Mouse (Mus musculus) right cerebral cortex, adult 18-20 months (tissue): Measurements from ENCODE around the gene Ppara.

Source experiments
- DNase-seq: peaks from one replicate; pipeline ENCODE4 v3.0.0; 2022; ENCODE audit warnings: mixed read lengths

The Ppara gene

DNA sequence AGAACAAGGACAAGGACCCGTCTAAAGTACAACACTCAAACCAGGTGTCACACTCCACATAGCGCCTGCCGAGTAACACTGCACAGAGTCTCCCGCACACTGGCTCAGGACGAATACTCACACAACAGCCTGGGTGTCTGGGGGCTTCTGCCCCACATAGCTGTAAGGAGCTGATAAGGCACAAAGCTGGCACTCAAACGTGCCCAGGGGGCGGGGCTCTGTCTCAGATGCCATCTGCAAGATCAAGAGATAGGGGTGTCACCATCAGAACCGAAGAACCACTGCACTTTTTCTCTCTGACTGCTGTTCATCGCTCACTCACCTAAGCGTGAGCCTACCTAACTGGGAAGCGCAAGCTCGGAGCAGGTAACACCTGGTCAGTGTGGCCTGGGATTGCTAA is 74.3 kb downstream of the Ppara start:
- no peak for DNase-seq

DNA sequence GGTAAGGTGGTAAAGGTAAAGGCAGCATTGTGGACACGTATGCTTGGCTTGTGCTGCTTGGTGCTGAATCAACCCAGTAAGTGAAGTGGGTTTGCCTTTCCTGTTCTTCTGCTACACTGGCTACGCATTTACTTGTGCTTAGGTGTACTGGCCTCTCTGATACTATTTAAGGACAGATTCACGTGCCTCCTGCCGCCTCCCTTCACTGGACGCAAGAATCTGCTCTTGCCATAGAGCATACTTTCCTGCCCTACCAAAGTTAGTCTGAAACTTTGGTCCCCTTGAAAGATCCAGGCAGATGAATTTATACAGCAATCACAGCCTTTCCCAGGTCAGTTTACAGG is 75.7 kb downstream of the Ppara start:
- no peak for DNase-seq

DNA sequence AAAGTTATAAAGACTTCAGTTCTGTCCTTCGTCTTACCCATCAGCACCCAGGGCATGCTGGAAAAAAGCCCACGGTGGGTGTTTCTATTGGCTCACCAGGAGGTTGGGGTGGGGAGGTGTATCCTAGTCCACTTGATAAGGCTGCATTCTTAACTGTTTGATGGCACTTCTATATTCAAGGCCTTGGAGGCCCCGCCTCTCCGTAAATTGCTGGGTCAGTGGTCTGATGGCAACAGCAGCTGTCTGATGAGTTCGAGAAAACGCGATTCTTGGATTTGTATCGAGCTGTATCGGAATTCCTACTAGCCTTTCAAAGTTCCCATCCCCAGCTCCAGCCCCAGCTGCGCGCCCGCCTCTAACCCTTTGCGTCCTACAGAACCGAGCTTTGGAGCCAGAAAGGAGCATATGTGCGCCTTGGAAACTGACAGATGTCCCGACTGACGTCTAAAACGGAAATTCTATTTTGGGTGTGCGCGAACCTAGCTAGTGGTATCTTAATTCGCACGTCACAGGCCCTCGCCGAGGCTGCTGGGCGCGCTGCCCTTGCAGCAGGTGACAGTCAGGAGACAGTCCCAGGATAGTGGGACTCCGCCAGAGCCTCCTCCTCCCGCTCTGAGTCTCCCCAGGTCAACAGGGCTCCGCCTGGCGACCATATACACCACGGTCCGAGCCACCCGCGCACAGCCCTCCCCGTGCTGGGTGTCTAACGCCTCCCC is 76.2 kb downstream of the Ppara start:
- DNase-seq: peak; percentile 83

DNA sequence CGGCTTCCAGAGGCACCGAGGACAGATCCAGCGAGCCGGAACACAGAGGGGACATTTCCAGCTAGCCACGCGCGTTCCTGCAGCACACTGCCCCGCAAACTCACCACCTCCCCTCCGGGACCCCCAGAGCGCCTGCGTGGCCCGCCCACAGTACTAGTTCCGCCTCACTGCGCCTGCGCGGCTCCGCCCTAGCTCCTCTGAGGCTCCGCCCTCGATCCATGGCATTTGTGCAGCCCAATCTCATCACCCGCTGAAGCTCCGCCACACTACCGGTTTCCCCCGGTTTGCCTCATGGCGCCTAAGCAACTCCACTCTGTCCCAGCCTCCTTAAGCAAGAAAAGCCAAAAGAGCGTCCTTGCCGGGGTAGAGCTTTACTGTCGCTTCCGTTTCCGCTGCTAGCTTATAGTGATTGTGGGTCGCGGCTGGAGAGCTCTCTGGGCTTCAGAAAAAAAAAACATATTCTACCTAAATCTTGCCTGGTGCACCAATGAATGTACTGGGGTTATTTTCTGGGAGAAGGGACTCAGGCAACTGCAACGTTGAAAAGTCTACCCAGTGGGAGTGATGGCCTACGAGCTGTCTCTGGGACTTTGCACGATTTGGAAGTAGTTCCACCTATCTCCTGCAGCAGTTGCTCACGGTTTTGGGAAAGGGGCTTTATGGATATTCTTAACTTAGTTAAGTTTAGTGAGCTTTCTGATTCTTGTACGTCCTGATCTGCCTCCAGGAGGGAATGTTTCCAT is 76.9 kb downstream of the Ppara start, which contains the start of gene Cdpf1:
Gene Cdpf1, minus strand, starts transcription at position 163 of the 743 bp plus-strand sequence.
- DNase-seq: peak; percentile 99

DNA sequence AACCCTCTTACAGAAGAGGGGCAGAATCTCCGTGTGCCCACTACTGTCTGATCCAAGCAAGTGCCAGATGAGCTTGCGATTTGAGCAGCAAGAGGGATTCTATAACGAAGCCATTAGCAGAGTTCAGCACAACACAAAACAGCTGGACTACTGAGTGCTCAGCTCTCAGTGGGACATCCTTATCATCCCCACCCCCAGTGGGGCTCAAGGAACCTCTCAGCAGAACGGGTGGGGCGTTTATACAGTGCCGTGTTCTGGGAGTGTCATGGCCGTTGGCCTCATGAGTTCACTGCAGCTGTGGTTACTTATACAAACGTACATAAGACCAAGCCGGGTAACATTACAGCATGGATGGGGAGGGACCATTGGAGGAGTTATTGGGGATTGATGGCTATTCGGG is 78.6 kb downstream of the Ppara start:
- no peak for DNase-seq

DNA sequence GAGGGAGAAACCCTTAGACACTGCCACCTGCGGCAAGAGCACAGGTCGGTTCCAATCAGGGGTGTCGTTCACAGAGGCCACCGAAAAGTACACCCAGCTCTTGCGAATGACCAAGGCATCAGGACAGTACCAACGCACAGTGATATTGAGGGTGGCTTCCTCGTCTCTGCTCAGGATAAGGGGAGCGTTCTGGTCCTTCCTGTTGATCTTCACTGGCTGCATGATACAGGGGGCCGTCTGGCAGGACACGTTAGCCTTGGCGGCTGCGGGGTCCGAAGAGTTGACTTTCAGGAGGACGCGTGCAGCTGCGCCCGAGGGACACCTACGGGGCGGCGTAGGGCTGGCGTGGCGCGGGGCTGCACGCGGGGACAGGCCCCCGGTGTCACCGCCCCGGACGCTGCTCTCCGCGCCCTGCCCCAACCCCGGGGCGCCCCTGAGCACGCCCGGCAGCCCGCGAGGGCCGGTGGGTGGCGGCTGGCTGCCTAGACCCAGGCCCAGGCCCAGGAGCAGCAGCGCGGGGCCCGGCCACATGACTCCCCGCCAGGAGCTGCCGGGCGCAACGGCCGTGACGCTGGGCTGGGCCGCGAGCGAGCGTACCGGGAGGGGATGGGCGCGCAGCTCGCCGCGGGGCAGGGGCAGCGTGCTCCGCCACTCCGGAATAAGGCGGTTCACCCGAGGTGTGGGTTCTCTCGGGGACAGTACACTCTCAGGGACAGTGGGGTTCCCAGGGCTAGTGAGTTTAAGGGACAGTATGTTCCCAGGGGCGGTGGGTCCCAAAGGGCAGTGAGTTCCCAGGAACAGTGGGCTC is 86.6 kb downstream of the Ppara start, which contains the start of gene Pkdrej:
Gene Pkdrej, minus strand, starts transcription at position 532 of the 808 bp plus-strand sequence.
- peak; percentile 41 for DNase-seq

DNA sequence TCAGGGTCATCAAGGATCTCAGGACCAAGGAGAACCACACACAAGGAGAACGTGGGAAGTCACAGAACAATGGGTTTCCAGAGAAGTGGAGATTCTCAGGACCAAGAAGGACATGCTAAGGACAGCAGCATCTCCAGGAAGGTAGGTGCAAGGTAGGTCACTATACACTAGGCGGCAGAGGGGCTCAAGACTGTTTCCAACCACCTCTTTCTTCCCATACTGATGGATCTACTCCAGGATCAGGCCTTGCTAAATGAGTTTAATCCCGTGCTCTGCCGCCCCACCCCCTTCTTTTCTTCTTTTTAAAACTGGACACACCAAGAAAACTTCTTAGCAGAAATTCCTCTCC is 87.2 kb downstream of the Ppara start:
- DNase-seq: no peak

DNA sequence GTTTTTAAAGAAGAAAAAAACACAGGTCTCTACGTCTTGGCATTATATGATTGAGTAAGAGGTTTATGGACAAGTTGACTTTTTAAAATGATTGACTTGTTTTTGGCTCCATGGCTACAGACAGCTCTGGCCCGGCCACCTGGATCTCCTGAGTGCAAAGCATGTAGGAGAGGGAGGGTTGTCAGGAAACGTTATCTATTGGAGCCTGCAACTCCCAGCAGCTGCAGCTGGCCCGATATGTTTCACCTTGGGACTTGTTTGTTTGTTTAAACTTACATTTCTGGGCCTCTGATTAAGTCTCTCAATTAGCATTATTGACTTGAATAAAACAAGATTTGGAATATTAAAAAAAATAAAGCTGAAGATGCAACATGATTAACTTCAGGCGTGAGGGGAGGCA is 91.9 kb downstream of the Ppara start:
- no peak for DNase-seq

DNA sequence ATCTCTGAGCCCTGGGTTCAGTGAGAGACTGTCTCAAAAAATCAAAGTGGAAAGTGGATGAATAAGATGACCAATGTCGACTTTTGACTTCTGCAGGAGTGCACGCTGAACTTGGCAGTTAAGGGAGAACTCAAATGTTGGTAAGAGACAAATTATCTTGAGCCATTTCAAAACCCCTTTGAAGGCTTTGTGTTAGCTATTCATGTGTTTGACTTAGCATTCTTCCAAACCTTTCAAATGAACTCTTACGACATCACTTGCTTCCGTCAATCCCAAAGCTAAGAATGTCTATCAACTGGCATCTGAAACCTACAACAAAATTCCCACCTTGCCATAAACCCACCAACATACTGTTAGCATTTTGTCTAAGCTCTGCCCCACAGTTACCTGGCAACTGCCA is 93.3 kb downstream of the Ppara start:
- no peak for DNase-seq

DNA sequence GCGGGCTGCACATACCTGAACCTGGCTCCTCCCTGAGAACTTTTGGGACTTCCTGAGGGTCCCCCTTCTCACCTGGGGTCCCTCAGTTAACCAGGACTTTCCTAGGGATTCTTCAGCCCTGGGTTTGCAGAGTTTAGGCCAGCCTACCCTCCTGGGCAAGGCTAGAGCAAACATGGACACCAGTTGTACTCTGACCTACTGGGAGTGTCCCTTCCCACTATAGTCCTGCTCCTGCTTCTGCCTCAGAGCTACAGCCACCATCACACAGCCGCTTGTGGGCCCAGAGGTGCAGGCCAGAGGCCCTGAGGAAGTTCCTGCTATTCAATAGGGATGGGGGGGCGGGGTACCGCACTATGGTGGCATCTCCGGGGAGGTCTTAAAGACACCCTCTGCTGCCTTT is 94.7 kb downstream of the Ppara start:
- DNase-seq: no peak

DNA sequence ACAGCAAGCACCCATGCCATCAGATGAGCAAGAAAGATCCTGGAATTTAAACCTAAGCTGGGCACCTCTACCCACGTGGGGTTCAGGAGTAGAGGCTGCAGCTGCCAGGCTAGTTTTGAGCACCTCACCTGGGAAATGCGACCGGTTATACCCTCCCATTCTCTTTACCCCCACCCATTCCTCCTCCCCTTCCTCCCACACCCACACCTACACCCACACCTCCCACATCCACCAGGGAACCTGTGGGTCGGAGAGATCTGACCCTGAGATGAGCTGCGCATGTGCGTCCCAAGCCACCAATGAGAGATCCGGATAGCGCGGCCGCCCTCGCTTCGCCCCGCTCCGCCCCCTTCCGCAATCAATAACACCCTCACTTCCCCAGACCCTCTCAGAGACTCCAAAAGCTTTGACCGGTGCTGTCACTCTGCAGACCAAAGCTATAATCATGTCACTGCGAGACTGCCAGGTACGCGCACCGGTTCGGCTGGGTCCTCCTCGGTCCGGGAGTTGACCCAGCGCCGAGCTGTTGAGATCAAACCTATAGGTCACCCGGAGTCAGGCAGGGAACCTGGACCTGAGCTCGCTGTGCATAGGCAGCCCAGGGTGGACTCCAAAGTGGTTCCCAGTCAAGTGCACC is 97.3 kb downstream of the Ppara start, which contains the start of gene Ttc38:
Gene Ttc38, plus strand, starts transcription at position 353 of the 637 bp plus-strand sequence.
- peak; percentile 88 for DNase-seq

DNA sequence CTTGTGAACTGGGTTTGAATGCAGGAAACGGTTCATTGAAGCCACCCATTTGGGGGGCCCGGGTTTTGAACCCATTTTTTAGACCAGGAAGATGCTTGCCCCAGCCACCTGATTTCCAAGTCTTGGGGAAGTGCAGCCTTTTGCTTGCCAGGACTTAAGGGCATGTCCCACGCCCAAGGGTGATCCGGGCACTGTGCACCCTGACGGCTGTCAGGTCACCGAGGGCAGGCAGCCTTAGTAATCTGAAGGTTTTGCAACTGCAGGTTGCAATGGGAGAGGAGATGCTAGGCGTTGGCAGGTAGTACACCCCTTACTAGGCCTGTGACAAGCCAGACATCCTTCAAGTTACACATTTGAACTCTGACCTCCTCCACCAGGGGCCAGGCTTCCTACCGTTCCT is 97.8 kb downstream of the Ppara start:
- DNase-seq: no peak

DNA sequence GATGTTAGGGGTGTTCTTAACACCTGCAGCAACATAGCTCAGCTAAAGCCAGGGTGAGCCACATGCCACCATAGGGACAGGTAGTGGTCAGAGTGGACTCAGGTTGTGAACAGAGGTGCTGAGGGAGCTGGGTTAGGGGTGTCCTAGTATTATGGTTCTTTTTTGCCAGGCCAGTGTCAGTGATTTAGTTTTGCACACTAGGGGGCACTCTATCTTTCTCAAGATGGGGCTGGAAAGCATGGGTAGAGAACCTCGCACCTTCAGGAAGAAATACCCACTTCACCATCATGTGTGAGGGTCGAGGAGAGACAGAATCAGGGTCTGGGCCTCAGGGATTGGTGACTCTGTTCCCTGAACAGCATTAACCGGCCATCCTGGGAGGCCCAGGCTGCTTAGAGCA is 100.6 kb downstream of the Ppara start:
- no peak for DNase-seq

DNA sequence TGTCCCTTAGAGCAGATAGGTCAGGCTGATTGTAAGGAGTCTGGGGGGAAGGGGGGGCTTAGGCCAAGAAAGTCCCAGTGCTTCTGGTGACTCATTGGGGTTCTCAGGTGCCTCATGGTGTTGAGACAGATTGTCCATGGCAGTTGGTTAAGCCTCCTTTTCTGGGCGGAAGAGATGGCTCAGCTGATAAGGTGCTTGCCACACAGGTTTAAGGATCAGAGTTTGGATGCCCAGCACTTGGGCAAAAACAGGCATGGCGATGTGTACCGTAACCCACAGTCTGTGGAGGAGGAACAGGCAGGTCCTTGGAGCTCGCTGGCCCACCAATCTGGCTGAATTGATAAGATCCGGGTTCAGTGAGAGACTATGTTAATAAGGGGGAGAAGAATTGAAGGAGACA is 102.1 kb downstream of the Ppara start:
- no peak for DNase-seq

DNA sequence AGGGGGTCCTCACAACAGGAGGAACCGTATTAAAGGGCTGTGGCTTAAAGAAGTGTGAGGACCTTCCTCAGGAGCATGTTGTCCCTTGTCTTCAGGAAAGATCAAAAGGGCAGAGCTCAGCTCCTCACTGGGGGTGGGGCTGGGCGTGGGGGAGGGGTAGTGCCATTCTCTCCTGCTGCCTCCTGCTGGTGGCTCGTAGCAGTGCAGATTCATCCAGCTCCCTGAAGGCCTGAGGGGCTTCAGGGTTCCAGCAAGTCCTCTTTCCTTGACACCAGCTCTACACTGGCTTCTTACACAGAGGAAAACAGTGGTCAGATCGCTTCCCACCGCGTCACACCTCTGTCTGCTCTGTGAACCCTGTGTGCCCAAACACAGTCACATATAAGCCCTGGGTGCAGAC is 106.2 kb downstream of the Ppara start:
- DNase-seq: no peak

DNA sequence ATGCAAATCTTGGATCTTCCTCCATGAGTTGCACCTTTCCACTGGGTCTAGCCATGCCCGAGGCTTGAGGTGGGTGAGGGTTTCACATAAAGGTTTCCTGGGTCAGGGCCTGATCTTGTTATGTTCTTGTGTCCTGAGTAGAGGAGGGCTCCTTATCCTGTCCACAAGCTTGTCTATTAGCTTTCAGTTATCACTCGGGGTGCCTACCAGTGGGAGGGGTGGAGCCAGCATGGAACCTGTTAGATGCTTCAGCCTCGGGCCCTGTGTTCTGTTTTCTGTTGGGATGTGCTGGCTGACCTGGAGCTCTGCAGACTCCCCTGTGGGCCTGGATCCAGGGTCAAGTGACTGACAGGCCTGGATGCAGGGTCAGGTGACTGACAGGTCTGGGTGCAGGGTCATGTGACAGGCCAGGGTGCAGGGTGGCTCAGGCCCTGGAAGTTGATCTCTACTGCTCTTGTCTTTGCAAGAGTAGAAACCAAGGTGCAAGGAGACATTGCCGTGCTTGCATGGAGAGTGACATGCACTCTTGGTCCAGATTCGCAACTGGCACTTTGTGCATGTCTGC is 107.1 kb downstream of the Ppara start:
- no peak for DNase-seq

DNA sequence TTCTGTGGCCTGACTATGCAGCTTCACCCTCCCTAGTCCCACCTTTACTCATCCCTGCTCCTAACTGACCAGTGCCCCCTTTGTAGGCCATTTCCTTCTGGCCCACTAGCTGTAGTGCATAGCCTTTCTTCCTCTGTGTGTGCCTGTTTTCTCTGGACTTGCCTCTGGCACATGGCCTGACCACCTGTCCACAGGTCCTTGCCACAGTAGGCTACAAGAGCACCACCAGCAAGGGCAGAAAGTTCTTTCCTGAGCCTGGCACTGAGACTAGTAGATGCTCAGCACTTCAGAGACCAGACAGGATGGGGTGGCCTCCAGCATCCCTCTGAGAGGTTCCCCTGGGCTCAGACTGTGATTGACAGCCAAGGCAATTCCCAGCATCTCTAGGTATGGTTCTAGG is 110.3 kb downstream of the Ppara start:
- no peak for DNase-seq

DNA sequence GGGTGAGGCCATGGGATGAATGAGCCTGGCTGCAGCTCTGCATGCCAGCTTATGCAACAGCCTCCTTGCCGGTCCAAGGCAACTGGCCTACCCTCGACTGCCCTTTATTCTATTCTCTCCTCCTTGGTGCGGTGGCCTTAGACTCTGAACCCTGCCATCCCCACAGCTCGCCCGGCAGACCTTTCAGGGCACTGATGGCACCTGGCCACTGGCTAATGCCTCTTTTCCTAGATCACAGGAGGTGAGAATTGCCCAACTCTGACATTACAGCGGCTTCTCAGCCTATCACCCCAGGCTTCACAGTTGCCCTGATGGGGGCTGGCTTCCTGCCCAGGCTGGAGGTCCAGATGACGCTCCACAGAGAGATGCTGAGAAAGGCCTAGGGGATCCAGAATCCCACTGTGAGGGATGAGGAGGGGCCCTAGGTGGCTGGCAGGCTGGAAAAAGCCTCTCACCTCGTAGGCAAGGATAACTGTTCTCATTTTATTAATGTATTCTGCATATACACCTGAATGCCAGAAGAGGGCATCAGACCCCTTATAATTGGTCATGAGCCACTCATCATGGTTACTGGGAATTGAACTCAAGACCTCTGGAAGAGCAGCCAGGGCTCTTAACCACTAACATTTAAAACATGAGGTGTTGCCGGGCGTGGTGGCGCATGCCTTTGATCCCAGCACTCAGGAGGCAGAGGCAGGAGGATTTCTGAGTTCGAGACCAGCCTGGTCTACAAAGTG is 117.0 kb downstream of the Ppara start:
- DNase-seq: no peak
